Mouse (Mus musculus) liver, embryonic 11.5 days (tissue): ENCODE results near the gene 5730596B20Rik. TPM values are rescaled to one million over a fixed set of nuclear protein-coding genes. Genes with fewer than 3 reads are reported as not detected.

Experiments
- ATAC-seq: fragments of 200-750 bp; cut with Nextera tagmentation; replicated peaks from 2 replicates; pipeline ENCODE4 v1.8.0; 2017; ENCODE audit warnings: moderate number of reproducible peaks, mild to moderate bottlenecking, moderate TSS enrichment, moderate library complexity; ENCODE audit not compliant: low FRiP score
- DNase-seq: peaks from one replicate; pipeline ENCODE4 v3.0.0-alpha.2; 2017; ENCODE audit warnings: low spot score
- H3K27ac ChIP-seq: fragments of 300-500 bp; sonication (generic); 2 replicates; pipeline ENCODE4 v1.5.1; 2014; ENCODE audit warnings: mild to moderate bottlenecking, low read depth, low read length, control low read depth
- H3K27me3 ChIP-seq: fragments of 300-500 bp; sonication (generic); replicated peaks from 2 replicates; pipeline ENCODE4 v1.6.1; 2014; ENCODE audit warnings: low read length, mixed read lengths; ENCODE audit not compliant: control insufficient read depth, insufficient read depth
- H3K36me3 ChIP-seq: fragments of 300-500 bp; sonication (generic); 2 replicates; pipeline ENCODE4 v1.6.1; 2014; ENCODE audit warnings: mild to moderate bottlenecking, low read length, moderate library complexity, mixed read lengths; ENCODE audit not compliant: control insufficient read depth, insufficient read depth
- H3K4me1 ChIP-seq: fragments of 300-500 bp; sonication (generic); replicated peaks from 2 replicates; pipeline ENCODE4 v1.6.1; 2014; ENCODE audit warnings: low read length, mixed read lengths; ENCODE audit not compliant: control insufficient read depth, insufficient read depth
- H3K4me2 ChIP-seq: fragments of 300-500 bp; sonication (generic); 2 replicates; pipeline ENCODE4 v1.6.1; 2014; ENCODE audit warnings: mild to moderate bottlenecking, control low read depth, moderate library complexity
- H3K4me3 ChIP-seq: fragments of 300-500 bp; sonication (generic); 2 replicates; pipeline ENCODE4 v1.5.1; 2014; ENCODE audit warnings: low read depth, low read length, control low read depth
- H3K9ac ChIP-seq: fragments of 300-500 bp; sonication (generic); 2 replicates; pipeline ENCODE4 v1.6.1; 2014; ENCODE audit warnings: low read depth, low read length, control low read depth
- H3K9me3 ChIP-seq: fragments of 300-500 bp; sonication (generic); 2 replicates; pipeline ENCODE4 v1.6.1; 2016; ENCODE audit warnings: low read length, inconsistent platforms, mixed read lengths; ENCODE audit not compliant: control insufficient read depth
- WGBS: fragments of 180-500 bp; shearing (Covaris S2); extraction: QIAGEN DNeasy Blood & Tissue Kit; methylation state at CpG from one replicate; pipeline ENCODE4 v1.1.7; 2014; 5-methylcytosine and 5-hydroxymethylcytosine counted together
- polyA plus RNA-seq: library from polyadenylated mRNA; unstranded; fragments of >200 nt; fragmentation: Nextera tagmentation; extraction: Ambion mirVana; gene quantifications from 2 replicates; pipeline ENCODE4 v1.2.1, GENCODE M21; 2014

5730596B20Rik gene
- polyA plus RNA-seq, 1 experiment from 2014 or later = 1.0 TPM

DNA sequence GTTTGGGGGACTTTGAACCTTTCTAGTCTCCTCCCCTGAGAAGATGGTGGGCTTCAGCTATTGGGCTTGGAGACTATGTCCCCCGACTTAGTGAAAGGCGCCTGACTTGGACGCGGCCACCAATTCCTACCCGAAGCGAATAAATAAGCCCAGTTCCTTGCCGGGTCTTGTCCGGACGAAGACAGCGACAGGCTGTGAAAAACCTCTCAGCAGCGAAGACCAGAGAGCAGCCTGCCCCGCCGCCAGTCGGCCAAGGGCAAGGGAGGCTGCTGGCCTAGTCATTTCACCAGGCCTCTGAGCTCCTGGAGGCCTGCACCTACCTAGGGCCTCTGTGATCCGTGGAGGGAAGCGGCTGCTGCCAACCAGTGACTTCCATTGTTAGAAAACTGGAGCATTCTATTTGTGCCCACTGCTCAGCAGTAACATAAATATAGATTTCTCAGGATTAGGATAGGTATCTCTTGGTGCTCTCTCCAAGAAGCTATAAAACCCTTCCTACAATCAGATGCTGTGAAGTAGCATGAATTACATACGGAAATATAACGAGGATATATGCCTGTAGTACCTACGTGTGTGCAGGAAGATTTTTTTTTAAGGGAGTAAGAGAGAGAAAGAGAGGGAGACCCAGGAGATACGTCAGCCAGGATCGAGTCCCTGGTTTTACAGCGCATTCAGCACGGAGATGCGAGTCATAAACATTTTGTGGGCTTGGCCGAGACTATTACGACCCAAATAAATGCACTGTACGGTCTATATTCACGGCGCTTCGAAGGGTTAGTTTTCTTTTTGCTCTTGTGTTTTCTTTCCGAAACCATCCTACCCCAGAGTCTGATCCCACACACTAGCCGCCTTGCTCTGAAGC lies 42.9 kb downstream of the 5730596B20Rik start:
- Histone ChIP-seq H3K4me1 (no peaks in the 10 kb centered on the region), H3K4me3 (no peak overlapping the region), H3K27ac (no peak overlapping the region), H3K27me3 (peaks cover 100% of the 10 kb centered on the region), H3K36me3 (no peaks in the 10 kb centered on the region), H3K9ac (no peak overlapping the region), H3K4me2 (no peak overlapping the region), H3K9me3 (no peaks in the 10 kb centered on the region)
- ATAC-seq = no peak
- WGBS = 22% methylated on average over 32 of the region's 32 CpGs
- no peak for DNase-seq

DNA sequence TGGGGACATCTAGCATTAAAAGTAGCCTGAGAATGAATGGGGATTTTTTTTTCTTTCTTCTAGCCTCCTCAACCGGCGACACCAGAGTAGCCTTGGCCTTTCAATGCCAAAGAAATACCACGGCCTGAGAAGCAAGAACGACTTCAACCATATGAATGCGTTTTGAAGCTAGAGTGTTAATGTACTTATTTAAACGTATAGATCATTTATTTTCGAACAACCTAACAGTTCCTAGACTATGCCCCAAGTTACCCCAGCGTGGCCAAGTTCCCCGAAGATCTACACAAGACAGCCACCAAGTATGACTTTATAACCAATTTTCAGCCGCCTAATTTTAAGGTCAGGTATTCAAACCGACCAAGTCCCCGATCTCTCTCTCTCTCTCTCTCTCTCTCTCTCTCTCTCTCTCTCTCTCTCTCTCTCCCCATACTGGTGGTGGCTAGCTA lies 43.6 kb downstream of the 5730596B20Rik start:
- Histone ChIP-seq H3K9ac (no peak overlapping the region), H3K4me1 (no peaks in the 10 kb centered on the region), H3K27ac (no peak overlapping the region), H3K4me3 (peak overlapping the region; percentile 53), H3K27me3 (peaks cover 100% of the 10 kb centered on the region), H3K9me3 (no peaks in the 10 kb centered on the region), H3K36me3 (no peaks in the 10 kb centered on the region), H3K4me2 (peak overlapping the region; percentile 84)
- DNase-seq = no peak
- WGBS = 9% methylated on average over 12 of the region's 12 CpGs
- ATAC-seq = no peak

DNA sequence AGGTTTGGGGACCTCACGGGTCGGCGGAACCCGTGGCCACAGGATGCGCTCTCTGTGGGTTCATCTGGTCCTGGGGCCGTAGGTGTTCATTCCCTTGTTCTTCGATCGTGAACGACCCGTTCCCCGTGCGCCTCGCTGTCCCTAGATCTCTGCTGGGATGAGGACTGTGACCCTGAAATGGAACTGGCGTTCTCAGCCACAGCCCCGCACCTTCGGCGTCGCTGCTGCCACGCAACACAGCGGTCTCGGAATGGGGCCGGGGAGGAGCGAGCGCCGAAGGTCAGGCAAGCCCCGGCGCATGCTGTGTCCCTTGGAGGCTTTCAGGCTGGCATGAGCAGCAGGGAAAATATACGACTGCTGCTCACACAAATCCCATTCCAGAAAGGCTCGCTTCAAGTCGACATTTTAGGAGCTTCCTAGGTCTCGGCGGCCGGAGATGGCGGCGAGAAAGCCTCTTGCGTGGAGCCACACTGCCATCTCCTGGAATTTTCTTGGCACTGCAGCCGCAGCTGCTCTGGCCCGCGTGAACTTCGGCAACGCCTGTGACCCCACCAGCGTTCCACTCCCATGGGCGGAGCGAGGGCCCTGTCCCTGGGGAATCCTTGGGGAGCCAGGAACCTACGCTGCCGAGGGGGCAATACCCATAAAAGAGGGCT lies 44.2 kb downstream of the 5730596B20Rik start, which contains the start of gene Hoxa7:
TSS of gene Hoxa7 (minus strand) at position 518 of the 656 bp plus-strand sequence.
- WGBS = 2% methylated on average over 46 of the region's 46 CpGs
- peak within 1 kb of the TSS; percentile 84 for H3K4me2 ChIP-seq
- H3K4me1 ChIP-seq = no peaks in the 10 kb centered on the region
- no peaks in the 10 kb centered on the region for H3K9me3 ChIP-seq
- H3K27ac ChIP-seq = no peak within 1 kb of the TSS
- peak within 1 kb of the TSS; percentile 53 for H3K4me3 ChIP-seq
- H3K27me3 ChIP-seq = peaks cover 100% of the 10 kb centered on the region
- ATAC-seq (0 out of 2 replicates have a peak, but pooled peaks have one; percentile 26), DNase-seq (peak; percentile 85)
- H3K36me3 ChIP-seq = no peaks in the 10 kb centered on the region
- H3K9ac ChIP-seq = 0 out of 2 replicates have a peak within 1 kb of the TSS, but pooled peaks have one; percentile 13

DNA sequence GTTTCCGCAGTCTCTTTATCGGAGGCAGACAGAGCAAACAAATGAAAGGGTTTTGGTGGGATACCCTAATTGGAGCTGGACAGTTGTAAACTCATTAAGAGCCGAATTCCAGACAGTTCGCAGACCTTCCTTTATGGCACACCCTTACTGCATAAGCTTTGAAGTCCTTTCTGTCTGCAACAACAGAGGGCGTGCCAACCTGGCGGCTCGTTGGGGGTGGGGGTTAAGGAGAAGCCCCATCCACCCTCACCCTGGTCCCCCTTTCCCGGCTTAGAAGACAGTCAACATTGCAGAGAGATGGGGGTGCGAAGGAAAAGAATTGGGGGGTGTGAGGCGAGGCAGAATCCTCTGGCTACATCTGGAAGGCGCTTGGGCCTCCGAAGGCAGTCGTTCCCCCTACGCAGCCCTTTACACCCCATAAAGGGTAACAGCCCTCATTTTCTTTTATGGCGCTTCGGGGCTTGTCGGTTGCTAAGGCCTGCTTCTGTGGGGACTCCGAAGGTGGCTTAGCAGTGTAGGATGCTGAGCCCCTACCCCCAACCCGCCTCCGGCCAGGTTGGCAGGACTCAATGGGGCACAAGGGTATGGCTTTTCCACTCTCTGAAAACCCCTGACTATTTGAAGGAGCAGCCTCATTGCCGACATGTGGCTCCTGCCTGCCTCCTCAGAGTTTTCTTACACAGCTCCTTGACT lies 44.8 kb downstream of the 5730596B20Rik start:
- no peak overlapping the region for H3K27ac ChIP-seq

DNA sequence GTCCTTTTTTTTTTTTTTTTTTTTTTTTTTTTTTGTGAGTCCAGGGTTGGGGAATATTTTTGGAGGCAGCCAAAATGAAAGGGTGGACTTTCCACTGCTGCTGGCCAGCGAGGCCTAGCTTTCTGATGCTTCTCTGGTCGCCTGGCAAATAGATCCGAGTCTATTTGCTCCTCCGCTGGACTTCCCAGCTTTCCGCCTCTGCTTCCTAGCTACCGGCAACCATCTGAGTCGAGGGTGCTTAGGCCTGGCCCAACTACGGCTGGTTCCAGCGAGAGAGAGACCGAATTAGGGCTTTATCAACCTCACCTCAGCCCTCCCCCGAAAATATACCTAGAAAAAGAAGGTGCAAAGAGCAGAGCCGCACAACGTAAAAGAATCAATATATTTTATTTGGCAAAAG lies 45.4 kb downstream of the 5730596B20Rik start:
- no peak overlapping the region for H3K27ac ChIP-seq
- H3K36me3 ChIP-seq = no peaks in the 10 kb centered on the region
- no peak overlapping the region for H3K4me2 ChIP-seq
- WGBS = 21% methylated on average over 13 of the region's 13 CpGs
- no peak for ATAC-seq
- no peak for DNase-seq
- no peak overlapping the region for H3K9ac ChIP-seq
- H3K4me3 ChIP-seq = no peak overlapping the region
- no peaks in the 10 kb centered on the region for H3K4me1 ChIP-seq
- H3K9me3 ChIP-seq = no peaks in the 10 kb centered on the region
- H3K27me3 ChIP-seq = peaks cover 100% of the 10 kb centered on the region

More for the DNA sequence above, 44.8 kb downstream of the 5730596B20Rik start:
- Histone ChIP-seq H3K27me3 (peaks cover 100% of the 10 kb centered on the region), H3K9ac (no peak overlapping the region), H3K4me1 (no peaks in the 10 kb centered on the region), H3K9me3 (no peaks in the 10 kb centered on the region), H3K36me3 (no peaks in the 10 kb centered on the region), H3K4me3 (peak overlapping the region; percentile 53; the same call in 1 of the 2 replicates), H3K4me2 (peak overlapping the region; percentile 84)
- ATAC-seq (no peak), DNase-seq (no peak)
- 12% methylated on average over 21 of the region's 21 CpGs for WGBS

DNA sequence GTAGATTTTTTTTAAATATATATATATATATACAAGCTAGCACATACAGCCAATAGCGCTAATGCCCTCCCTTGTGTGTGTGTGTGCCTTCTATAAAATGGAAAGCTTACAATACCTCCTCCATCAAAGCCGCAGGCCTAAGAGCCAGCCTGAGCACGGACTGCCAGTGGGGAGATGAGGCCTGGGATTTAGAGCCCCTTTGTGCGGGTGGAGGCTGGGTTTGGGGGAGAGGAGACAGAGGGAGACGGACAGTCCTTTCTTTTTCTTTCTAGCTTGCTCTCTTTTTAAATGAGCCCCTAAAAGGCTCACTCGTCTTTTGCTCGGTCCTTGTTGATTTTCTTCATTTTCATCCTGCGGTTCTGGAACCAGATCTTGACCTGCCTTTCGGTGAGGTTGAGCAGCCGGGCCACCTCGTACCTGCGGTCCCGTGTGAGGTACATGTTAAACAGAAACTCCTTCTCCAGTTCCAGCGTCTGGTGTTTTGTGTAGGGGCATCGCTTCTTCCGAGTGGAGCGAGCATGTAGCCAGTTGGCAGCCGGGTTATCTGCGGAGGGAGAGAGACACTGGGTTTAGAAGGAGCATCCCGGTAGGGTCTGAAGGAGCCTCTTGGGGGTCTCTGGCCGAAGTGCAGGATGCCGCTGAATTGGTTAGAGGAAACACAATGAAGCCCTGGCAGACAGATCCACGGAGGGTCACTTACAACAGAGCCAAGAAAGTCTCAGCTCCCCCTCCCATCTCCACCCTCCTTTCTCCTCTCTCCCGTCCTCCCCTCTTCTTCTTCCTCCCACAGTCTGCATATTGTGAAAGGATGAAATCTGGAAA lies 46.9 kb downstream of the 5730596B20Rik start:
- 0 out of 2 replicates have a peak overlapping the region, but pooled peaks have one; percentile 18 for H3K4me3 ChIP-seq
- WGBS = 5% methylated on average over 24 of the region's 24 CpGs
- ATAC-seq = no peak
- H3K27me3 ChIP-seq = peaks cover 99% of the 10 kb centered on the region
- H3K9ac ChIP-seq = 0 out of 2 replicates have a peak overlapping the region, but pooled peaks have one; percentile 13
- DNase-seq = no peak
- no peaks in the 10 kb centered on the region for H3K36me3 ChIP-seq
- H3K9me3 ChIP-seq = no peaks in the 10 kb centered on the region
- H3K4me2 ChIP-seq = peak overlapping the region; percentile 20
- H3K27ac ChIP-seq = no peak overlapping the region
- H3K4me1 ChIP-seq = no peaks in the 10 kb centered on the region

DNA sequence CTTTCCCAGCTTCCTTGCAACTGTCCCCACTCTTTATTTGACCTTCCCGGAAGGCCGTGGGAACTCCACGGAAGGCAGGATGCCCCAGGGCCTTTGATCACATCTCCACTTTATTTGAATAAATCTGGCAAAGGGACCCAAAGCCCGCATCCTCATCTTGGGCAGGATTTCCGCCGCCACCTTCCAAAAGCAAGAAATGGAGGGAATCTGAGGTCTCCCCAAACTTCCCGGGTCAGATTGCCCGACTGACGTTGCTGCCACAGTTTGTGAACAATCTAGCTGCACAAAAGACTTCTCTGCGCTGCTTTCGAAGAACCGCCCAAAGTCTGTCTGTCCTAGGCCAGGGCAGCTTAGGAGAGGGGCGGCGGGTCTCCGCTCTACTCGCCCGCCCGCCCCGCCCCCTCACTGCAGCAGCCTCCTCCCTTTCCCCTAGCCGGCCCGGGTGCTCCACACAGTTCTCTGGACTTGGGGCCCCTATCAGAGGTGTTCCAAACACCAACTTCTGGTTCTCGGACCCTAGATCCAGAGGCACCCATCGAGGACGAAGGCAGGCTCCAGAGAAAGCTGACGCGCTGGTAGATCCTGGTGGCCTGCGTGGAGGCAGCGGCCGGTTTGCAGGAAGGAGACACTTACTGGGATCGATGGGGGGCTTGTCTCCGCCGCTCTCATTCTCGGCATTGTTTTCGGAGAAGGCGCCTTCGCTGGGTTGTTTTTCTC lies 47.8 kb downstream of the 5730596B20Rik start:
- Histone ChIP-seq H3K9ac (no peak overlapping the region), H3K4me2 (peak overlapping the region; percentile 39), H3K9me3 (no peaks in the 10 kb centered on the region), H3K36me3 (no peaks in the 10 kb centered on the region), H3K4me3 (peak overlapping the region; percentile 32), H3K27me3 (peaks cover 99% of the 10 kb centered on the region), H3K27ac (no peak overlapping the region), H3K4me1 (no peaks in the 10 kb centered on the region)
- WGBS = 3% methylated on average over 31 of the region's 36 CpGs
- no peak for DNase-seq
- no peak for ATAC-seq
